Mouse (Mus musculus): Measurements from ENCODE around the gene Reep3. TPM values are rescaled to one million over a fixed set of nuclear protein-coding genes. Genes with fewer than 3 reads are reported as not detected.
A peak's percentile ranks its signal among the peaks of the same experiment; 100 is the strongest.
"Not testable (repeated sequence)": the region's sequence is repeated elsewhere in the genome, so short reads cannot be mapped to it uniquely, and the experiment has no call there.

Gene Reep3
- total RNA-seq, 2 experiments from 2014 or later = 10.0 to 10.2 TPM

DNA sequence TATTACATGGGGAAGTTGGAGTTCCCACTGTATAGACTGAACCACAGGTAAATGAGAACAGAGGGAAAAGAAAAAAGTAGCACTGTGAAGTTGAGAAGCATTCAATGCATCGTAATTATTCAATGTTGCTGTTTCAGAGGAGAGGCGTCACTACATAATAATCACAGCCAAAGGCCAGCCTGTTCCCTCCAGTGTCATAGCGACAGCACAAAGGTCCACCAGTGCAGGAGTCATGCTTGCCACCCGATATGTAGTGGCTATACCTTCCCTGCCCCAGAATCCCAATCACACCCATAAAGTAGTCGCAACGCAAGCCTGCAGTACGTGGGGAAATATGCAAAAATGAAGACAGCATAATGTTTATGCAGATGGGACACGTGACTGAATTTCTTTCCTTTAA, 70.4 kb downstream of the Reep3 start:
- no peak for DNase-seq
- intact Hi-C loops (cut with DNase I) = no loop called here

GRCm38 (mm10) chr10:67025573-67026236, 71.0 kb downstream of the Reep3 start:
- DNase-seq = peak; percentile 68 to 77
- intact Hi-C loops (cut with DNase I) = no loop called here

GRCm38 (mm10) chr10:67024391-67024790, 72.4 kb downstream of the Reep3 start:
- intact Hi-C loops (cut with DNase I) = no loop called here

GRCm38 (mm10) chr10:67023092-67023491, 73.7 kb downstream of the Reep3 start:
- intact Hi-C loops (cut with DNase I) = no loop called here
- no peak for DNase-seq

More at GRCm38 (mm10) chr10:67024391-67024790, 72.4 kb downstream of the Reep3 start:
- DNase-seq = no peak

- intact Hi-C loops (cut with DNase I) = no loop called here
- no peak for DNase-seq
Measured at GRCm38 (mm10) chr10:67021494-67021893, 75.3 kb downstream of the Reep3 start.

DNA sequence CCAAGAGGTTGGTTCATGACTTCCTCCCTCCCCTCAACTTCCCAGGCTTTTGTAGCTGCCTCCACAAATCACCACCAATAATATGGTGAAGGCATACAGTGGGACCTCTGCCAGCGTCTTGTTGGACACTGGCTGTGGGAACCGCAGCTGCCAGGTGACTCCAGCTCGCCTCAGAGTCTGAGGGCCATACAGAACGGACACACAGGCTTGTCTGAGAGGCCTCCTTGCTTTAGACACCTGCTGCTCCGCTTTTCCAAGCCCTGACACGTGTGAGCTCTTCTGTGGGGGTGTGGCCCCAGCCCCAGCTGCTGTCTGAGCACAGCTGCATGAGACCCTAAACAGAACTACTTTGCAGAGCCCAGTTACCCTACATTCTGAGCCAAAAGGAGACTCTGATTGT, 77.9 kb downstream of the Reep3 start:
- DNase-seq = no peak
- intact Hi-C loops (cut with DNase I) = no loop called here

DNA sequence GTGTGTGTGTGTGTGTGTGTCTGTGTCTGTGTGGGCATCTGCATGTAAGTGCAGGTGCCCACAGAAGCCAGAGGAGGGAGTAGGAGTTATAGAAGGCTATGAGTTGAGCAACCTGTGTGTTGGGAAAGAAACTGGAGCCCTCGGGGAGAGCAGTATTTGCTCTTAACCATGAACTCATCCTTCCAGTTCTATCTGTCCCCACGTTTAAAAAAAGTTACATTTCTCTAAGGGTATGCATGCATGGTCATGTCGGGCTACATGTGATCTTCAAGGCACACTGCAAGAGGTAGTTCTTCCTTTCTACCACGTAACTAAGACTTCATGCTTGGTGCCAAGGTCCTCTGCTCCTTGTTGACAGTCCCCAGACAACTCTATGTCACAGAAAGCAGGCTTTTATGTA, 78.9 kb downstream of the Reep3 start:
- DNase-seq = no peak
- intact Hi-C loops (cut with DNase I) = no loop called here

GRCm38 (mm10) chr10:67017315-67017714, 79.4 kb downstream of the Reep3 start:
- intact Hi-C loops (cut with DNase I) = no loop called here
- no peak for DNase-seq

DNA sequence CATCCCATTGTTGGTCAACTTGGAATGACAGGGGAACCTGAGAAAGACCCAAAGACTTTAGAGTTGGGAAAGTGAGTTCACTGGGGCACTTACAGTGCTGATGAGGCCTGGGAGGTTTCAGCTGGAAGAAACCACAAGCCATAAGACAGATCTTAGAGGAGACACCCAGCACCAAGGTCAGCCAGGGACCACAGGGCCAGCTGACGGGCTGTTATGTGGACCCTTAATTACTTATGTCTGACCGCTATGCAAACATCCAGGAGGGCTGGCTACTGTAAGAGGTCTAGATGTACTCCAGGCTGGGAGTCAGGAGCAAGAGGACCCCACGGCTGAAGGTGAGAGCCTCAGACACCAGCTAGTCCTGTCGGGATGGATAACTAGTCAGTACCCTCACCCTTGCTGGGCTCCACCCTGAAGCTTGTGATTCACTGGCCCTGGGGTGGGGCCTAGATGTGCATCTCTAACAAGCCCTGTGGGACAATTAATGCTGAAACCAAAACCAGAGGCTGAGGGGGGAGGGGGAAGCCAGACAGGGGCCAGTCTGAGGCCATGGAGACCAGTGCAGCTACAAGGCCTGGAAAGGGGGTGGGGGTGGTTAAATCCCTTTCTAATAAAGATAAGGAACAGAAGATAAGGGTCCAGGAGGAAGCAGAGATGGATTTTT, 80.0 kb downstream of the Reep3 start:
- intact Hi-C loops (cut with DNase I) = no loop called here
- DNase-seq = no peak

- intact Hi-C loops (cut with DNase I) = no loop called here
- DNase-seq = no peak
Measured at GRCm38 (mm10) chr10:67014746-67015145, 82.0 kb downstream of the Reep3 start.

GRCm38 (mm10) chr10:67010521-67010920, 86.2 kb downstream of the Reep3 start:
- intact Hi-C loops (cut with DNase I) = no loop called here

GRCm38 (mm10) chr10:67004527-67005042, 92.2 kb downstream of the Reep3 start:
- intact Hi-C loops (cut with DNase I) = no loop called here
- DNase-seq = no peak

More at GRCm38 (mm10) chr10:67010521-67010920, 86.2 kb downstream of the Reep3 start:
- no peak for DNase-seq

DNA sequence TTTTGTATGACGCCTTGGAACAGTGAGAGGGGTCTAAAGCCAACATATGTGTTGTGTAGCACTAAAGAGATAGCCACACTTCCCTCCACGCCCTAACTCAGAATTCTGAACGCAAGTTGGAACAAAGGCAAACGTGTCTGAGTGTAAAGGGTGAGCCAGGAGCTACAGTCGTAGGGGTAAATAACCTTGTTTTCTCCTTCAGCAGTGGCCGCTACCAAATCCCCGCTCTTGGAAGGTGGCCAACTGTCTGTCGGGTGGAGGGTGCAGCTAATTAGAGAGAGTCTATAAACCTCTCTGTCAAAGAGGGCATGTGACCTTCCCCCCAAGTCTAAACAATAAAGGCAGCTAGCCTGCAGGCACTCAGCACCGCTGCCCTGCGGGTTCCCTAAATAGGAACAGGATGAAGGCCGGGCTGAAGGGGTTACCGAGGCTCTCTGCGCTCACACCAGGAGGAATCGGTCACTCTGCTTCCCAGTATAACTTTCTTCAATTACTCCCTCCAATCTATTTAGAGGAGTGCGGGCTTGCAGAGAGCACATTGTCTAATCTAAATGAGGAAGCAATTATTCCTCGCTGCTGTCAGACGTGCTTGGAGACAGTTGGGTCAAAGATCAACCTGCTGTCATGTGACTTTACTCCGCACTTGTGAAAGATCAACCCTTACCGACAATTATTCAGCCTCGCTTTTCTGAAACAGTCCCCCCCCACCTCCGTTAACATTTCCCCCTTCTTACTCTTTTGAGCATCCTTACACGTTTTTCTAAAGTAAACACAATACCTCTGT, 92.8 kb downstream of the Reep3 start:
- intact Hi-C loops (cut with DNase I) = no loop called here
- DNase-seq = peak; percentile 6 to 39

DNA sequence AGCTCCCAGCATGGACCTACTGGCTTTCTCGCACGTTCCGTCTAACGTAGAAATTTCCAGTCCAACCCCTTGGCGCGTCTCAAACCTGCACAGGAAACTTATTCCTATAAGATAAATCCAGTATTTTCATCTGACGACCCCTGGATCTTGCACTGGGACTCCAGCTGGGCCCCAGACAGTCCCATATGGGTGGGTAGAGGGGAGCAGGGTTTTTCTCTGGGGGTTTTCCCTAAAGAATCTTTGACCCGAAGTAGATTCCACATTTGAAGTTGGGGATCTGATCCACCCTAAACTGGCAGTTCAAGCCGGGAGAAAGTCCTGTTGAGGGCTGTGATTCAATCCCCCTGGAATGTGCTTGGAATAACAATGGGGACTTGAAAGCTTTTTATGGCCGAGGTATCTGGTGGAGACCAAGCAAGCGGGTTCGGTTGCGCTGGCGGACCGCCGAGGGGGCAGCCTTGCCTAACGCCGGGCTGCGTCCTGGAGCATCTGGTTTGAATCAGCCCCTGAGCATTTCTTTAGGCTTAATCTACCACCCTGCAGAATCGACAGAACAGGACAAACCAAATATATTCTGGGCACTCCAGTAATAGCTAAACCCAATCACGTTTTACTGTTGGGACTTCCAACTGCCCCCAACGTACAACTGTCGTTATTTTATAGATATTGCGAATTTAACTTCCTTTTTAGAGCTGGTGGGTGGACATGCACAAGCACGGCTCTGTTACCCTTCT, 93.6 kb downstream of the Reep3 start:
- intact Hi-C loops (cut with DNase I) = no loop called here
- DNase-seq = peak; percentile 49 to 55

DNA sequence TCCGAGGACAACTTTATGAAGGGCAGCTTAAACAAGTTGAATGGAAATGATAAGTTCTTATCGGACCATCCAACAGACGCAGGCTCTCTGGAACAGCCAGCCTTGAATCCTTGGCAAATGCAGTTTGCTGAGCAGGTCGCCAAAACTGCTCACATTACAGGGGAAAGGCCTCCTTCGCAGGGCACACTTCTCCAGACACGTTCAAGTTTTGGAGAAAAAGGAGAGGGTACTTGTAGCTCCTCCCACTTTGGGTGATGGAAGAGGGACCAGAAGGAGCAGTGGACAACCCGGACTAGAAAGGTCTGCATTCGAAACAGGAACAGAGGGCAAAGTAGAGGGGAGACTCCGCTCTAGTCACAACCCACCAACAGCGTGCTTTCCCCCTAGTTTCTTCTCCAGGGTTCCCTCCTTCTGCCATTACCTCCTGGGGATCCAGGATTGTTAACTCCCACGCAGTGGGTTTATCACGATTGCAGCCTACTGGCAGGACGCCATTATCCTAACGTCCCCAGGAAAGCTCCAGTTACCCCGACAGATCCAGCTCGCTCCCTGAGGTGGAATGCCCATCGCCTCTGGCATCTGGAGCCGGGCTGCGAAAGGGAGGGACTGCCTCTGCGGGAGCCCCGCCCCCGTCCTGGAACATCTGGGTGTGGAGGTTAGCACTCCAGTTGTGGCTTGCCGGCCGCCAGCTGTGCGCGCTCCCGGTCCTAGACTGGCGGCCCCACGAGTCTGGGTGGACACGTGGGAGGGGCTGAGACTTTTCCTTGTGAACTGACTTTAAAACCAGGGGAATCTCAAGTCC, 94.3 kb downstream of the Reep3 start:
- intact Hi-C loops (cut with DNase I) = no loop called here
- DNase-seq = peak; percentile 79 to 88

GRCm38 (mm10) chr10:67000958-67001615, 95.7 kb downstream of the Reep3 start:
- DNase-seq; intact Hi-C loops (cut with DNase I): not testable (repeated sequence)

GRCm38 (mm10) chr10:67000136-67000535, 96.6 kb downstream of the Reep3 start:
- intact Hi-C loops (cut with DNase I) = no loop called here
- DNase-seq = no peak

DNA sequence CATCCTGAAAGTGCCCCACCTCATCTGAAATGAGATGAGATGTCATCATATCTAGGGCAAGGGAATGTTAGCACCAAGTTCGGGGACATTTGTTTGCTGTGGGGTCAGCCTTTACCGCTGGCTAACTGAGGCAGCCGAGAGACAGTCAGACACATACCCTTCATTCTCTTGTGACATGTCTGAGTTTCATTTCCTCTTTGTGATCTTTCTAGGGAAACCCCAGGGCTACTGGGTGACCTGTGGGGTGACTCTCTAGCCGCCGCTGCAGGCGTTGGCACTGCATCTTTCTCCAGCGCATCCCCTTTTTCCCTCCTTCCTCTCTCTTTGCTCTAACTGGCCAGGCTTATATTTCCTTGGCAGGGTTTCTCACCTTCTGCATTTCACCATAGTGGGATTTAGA, 98.0 kb downstream of the Reep3 start:
- no peak for DNase-seq
- intact Hi-C loops (cut with DNase I) = no loop called here

DNA sequence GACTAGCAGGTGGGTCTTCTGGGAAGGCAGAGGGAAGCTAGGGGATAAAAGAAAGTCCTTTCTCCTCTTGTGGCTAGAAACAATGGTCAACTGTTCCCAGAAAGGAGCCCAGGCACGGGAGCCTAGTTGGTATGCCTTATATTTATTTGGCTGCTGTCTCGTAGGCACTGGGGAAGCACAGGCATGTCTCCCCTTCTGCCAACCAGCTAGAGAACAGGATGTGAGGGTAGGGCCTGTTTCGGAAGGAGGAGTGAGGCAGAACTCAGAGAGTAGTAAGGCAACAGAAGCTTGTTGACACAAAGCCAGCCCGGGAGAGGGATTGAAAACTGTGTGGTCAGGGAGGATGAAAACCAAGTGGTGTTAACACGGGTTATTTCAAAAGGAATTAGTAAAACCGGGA, 101.6 kb downstream of the Reep3 start:
- intact Hi-C loops (cut with DNase I) = no loop called here
- DNase-seq = no peak

All from gastrocnemius, postnatal 36 days (tissue).